Mouse (Mus musculus) CH12.LX (cell line): ENCODE measurements around the gene Bmp10. TPM values are rescaled to one million over a fixed set of nuclear protein-coding genes. Genes with fewer than 3 reads are reported as not detected.

Experiments
- DNase-seq: peaks from one replicate; pipeline ENCODE4 v3.0.0-alpha.2; 2013; ENCODE audit errors: extremely low read depth
- H3K27ac ChIP-seq: 2 replicates; pipeline ENCODE4 v1.5.1; 2012; ENCODE audit warnings: low read depth, mild to moderate bottlenecking, control low read depth, moderate library complexity; ENCODE audit not compliant: insufficient read depth
- H3K27me3 ChIP-seq: replicated peaks from 2 replicates; pipeline ENCODE3; 2012; ENCODE audit warnings: inconsistent platforms
- H3K36me3 ChIP-seq, 2 experiments: replicated peaks in 1 of 2; 2 replicates each; pipeline versions ENCODE3 to v1.6.1; 2012; ENCODE audit warnings: inconsistent platforms in 1 of 2, low read length in 1 of 2, mild to moderate bottlenecking in 1 of 2, mixed read lengths in 1 of 2, moderate library complexity in 1 of 2; ENCODE audit not compliant: control insufficient read depth in 1 of 2, insufficient read depth in 1 of 2
- H3K4me1 ChIP-seq, 2 experiments: 2 replicates each; pipeline ENCODE4 v1.6.1; 2012; ENCODE audit warnings: inconsistent platforms in 1 of 2, moderate library complexity in 1 of 2; ENCODE audit not compliant: insufficient read depth in 2 of 2, control insufficient read depth in 1 of 2
- H3K4me2 ChIP-seq: 2 replicates; pipeline ENCODE4 v1.6.1; 2012; ENCODE audit warnings: low read depth, mild to moderate bottlenecking, control low read depth; ENCODE audit not compliant: poor library complexity, insufficient read depth, severe bottlenecking
- H3K4me3 ChIP-seq, 3 experiments: fragments of 150-350 bp in 1 of 3; sonication (generic) in 1 of 3; replicated peaks in 1 of 3; 2 replicates each; pipeline versions ENCODE3 to v1.5.1; 2011 to 2012; ENCODE audit warnings: low read depth in 2 of 3, low read length in 2 of 3, mild to moderate bottlenecking in 2 of 3, moderate library complexity in 2 of 3, control low read depth in 1 of 3, improper control_type of control experiment in 1 of 3, inconsistent platforms in 1 of 3, mixed read lengths in 1 of 3; ENCODE audit not compliant: poor library complexity in 1 of 3
- H3K79me2 ChIP-seq: replicated peaks from 2 replicates; pipeline ENCODE4 v1.6.1; 2012; ENCODE audit warnings: mild to moderate bottlenecking, moderate library complexity; ENCODE audit not compliant: control insufficient read depth, poor library complexity, insufficient read depth, severe bottlenecking; ENCODE audit errors: extremely low read depth
- H3K9ac ChIP-seq: 2 replicates; pipeline ENCODE4 v1.6.1; 2012; ENCODE audit warnings: low read depth, mild to moderate bottlenecking, control low read depth, moderate library complexity; ENCODE audit not compliant: insufficient read depth
- H3K9me3 ChIP-seq: replicated peaks from 2 replicates; pipeline ENCODE3; 2012; ENCODE audit warnings: low read length, inconsistent platforms, mixed read lengths
- BHLHE40 ChIP-seq: IDR thresholded peaks from 2 replicates; pipeline ENCODE4 v1.6.1; 2011; ENCODE audit warnings: mild to moderate bottlenecking, low read depth, low read length, improper control_type of control experiment
- CHD1 ChIP-seq: IDR thresholded peaks from 2 replicates; pipeline ENCODE4 v1.6.1; 2012; ENCODE audit warnings: low read depth, low read length, improper control_type of control experiment, inconsistent platforms
- CHD2 ChIP-seq: IDR thresholded peaks from 2 replicates; pipeline ENCODE4 v1.6.1; 2011; ENCODE audit warnings: low read length, improper control_type of control experiment
- CTCF ChIP-seq, 2 experiments: IDR thresholded peaks in 1 of 2; conservative IDR thresholded peaks in 1 of 2; 2 replicates each; pipeline ENCODE4 v1.5.1; 2011 to 2012; ENCODE audit warnings: low read depth in 2 of 2, low read length in 2 of 2, improper control_type of control experiment in 1 of 2, inconsistent platforms in 1 of 2, mild to moderate bottlenecking in 1 of 2, moderate library complexity in 1 of 2
- ELF1 ChIP-seq: IDR thresholded peaks from 2 replicates; pipeline ENCODE4 v1.6.1; 2014; ENCODE audit warnings: low read depth, mild to moderate bottlenecking, inconsistent platforms, low read length, improper control_type of control experiment
- EP300 ChIP-seq: IDR thresholded peaks from 2 replicates; pipeline ENCODE4 v1.6.1; 2011; ENCODE audit warnings: low read length, improper control_type of control experiment
- HCFC1 ChIP-seq: IDR thresholded peaks from 2 replicates; pipeline ENCODE4 v1.6.1; 2012; ENCODE audit warnings: low read depth, mild to moderate bottlenecking, inconsistent platforms, low read length, improper control_type of control experiment
- IRF4 ChIP-seq: IDR thresholded peaks from 2 replicates; pipeline ENCODE4 v1.6.1; 2014; ENCODE audit warnings: low read depth, mild to moderate bottlenecking, inconsistent platforms, low read length, improper control_type of control experiment
- JUN ChIP-seq: IDR thresholded peaks from 2 replicates; pipeline ENCODE4 v1.6.1; 2011; ENCODE audit warnings: low read depth, mild to moderate bottlenecking, low read length, improper control_type of control experiment, moderate library complexity; ENCODE audit not compliant: insufficient read depth
- JUND ChIP-seq: conservative IDR thresholded peaks from 2 replicates; pipeline ENCODE4 v1.6.1; 2011; ENCODE audit warnings: low read depth, low read length, improper control_type of control experiment
- MAFK ChIP-seq: IDR thresholded peaks from 2 replicates; pipeline ENCODE4 v1.6.1; 2011; ENCODE audit warnings: low read length, improper control_type of control experiment; ENCODE audit not compliant: insufficient replicate concordance
- MAX ChIP-seq: IDR thresholded peaks from 2 replicates; pipeline ENCODE4 v1.6.1; 2011; ENCODE audit warnings: low read length, improper control_type of control experiment
- MAZ ChIP-seq: IDR thresholded peaks from 2 replicates; pipeline ENCODE4 v1.6.1; 2012; ENCODE audit warnings: low read depth, mild to moderate bottlenecking, inconsistent platforms, low read length, improper control_type of control experiment, moderate library complexity
- MEF2A ChIP-seq: IDR thresholded peaks from 2 replicates; pipeline ENCODE4 v1.6.1; 2014; ENCODE audit warnings: low read depth, mild to moderate bottlenecking, inconsistent platforms, low read length, improper control_type of control experiment, borderline replicate concordance
- MXI1 ChIP-seq: IDR thresholded peaks from 2 replicates; pipeline ENCODE4 v1.6.1; 2011; ENCODE audit warnings: mild to moderate bottlenecking, low read depth, low read length, improper control_type of control experiment
- MYC ChIP-seq: IDR thresholded peaks from 2 replicates; pipeline ENCODE4 v1.6.1; 2011; ENCODE audit warnings: low read depth, mild to moderate bottlenecking, improper control_type of control experiment, low read length
- NELFE ChIP-seq: IDR thresholded peaks from 2 replicates; pipeline ENCODE4 v1.6.1; 2011; ENCODE audit warnings: low read depth, low read length, improper control_type of control experiment
- NRF1 ChIP-seq: IDR thresholded peaks from 2 replicates; pipeline ENCODE4 v1.6.1; 2014; ENCODE audit warnings: low read depth, mild to moderate bottlenecking, inconsistent platforms, low read length, improper control_type of control experiment, moderate library complexity
- PAX5 ChIP-seq: IDR thresholded peaks from 2 replicates; pipeline ENCODE4 v1.6.1; 2012; ENCODE audit warnings: low read length, inconsistent platforms, mixed read lengths
- POLR2A ChIP-seq: IDR thresholded peaks from 2 replicates; pipeline ENCODE4 v1.6.1; 2011; ENCODE audit warnings: low read depth, mild to moderate bottlenecking, improper control_type of control experiment, low read length
- POLR2AphosphoS2 ChIP-seq: IDR thresholded peaks from 2 replicates; pipeline ENCODE4 v1.6.1; 2011; ENCODE audit warnings: low read depth, low read length, improper control_type of control experiment
- RCOR1 ChIP-seq: conservative IDR thresholded peaks from 2 replicates; pipeline ENCODE4 v1.6.1; 2012; ENCODE audit warnings: low read depth, mild to moderate bottlenecking, inconsistent platforms, low read length, improper control_type of control experiment
- SIN3A ChIP-seq: IDR thresholded peaks from 2 replicates; pipeline ENCODE4 v1.6.1; 2012; ENCODE audit warnings: low read length, improper control_type of control experiment, inconsistent platforms
- SMC3 ChIP-seq: IDR thresholded peaks from 2 replicates; pipeline ENCODE4 v1.6.1; 2011; ENCODE audit warnings: low read depth, low read length, improper control_type of control experiment
- USF1 ChIP-seq: IDR thresholded peaks from 2 replicates; pipeline ENCODE4 v1.6.1; 2014; ENCODE audit warnings: low read depth, mild to moderate bottlenecking, inconsistent platforms, low read length, improper control_type of control experiment
- ZC3H11A ChIP-seq: IDR thresholded peaks from 2 replicates; pipeline ENCODE4 v1.6.1; 2012; ENCODE audit warnings: low read depth, mild to moderate bottlenecking, inconsistent platforms, low read length, improper control_type of control experiment
- ZKSCAN1 ChIP-seq: IDR thresholded peaks from 2 replicates; pipeline ENCODE4 v1.6.1; 2012; ENCODE audit warnings: low read depth, inconsistent platforms, low read length, improper control_type of control experiment, borderline replicate concordance
- ZMIZ1 ChIP-seq: IDR thresholded peaks from 2 replicates; pipeline ENCODE4 v1.6.1; 2012; ENCODE audit warnings: low read depth, mild to moderate bottlenecking, inconsistent platforms, low read length, improper control_type of control experiment
- dilution Hi-C: fragments of 300-500 bp; cut with MboI; formaldehyde crosslinking; loops from 2 replicates; pipeline ENCODE4 v1.14.3; 2020; ENCODE audit warnings: low sequenced_read_pairs; ENCODE audit not compliant: extremely low pct_unique_long_range_greater_than_20kb, extremely low pct_ligation_motif_present
- in situ Hi-C: fragments of 300-500 bp; cut with MboI; formaldehyde crosslinking; loops from 3 replicates; pipeline ENCODE4 v1.14.3; 2019; ENCODE audit warnings: low sequenced_read_pairs, low pct_ligation_motif_present, low pct_unique_long_range_greater_than_20kb, mixed read lengths
- polyA plus RNA-seq: library from polyadenylated mRNA; unstranded; fragments of >175 nt; gene quantifications from 2 replicates; pipeline ENCODE4 v1.2.1, GENCODE M21; 2012; ENCODE audit warnings: low read depth; ENCODE audit not compliant: insufficient read length
- total RNA-seq, 2 experiments: library from RNA; depleted of rRNA; stranded (reverse); fragments of 300-350 nt in 1 of 2; fragments of >200 nt in 1 of 2; gene quantifications; 2 replicates each; pipeline ENCODE4 v1.2.3; 2012 to 2014

The Bmp10 gene
- total and polyA plus RNA-seq, 3 experiments = not detected

DNA sequence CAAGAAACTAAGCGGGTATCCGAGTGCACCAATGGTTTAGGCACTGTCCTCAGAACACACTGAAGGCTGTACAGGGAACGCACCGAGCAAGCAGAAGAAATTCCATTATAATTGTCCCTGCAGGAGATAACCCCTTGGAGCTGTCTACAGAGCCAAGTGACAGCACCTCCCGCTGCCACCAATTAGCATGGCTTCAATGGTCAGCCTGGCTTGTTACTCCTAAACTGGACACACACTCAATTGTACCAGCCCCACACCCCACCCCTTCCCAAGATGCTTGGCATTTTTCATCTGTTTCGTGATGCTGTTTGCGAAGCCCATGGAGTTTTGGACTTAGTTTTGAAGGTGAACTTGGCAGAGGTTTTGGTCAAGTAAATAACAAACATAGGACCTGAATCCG is 1.2 kb upstream of the Bmp10 start:
- in situ Hi-C loops (no loop called here), dilution Hi-C loops (no loop called here)
- no peaks in the 10 kb centered on the region for H3K9me3 ChIP-seq
- no peak overlapping the region for H3K4me3 ChIP-seq
- H3K27me3 ChIP-seq = no peaks in the 10 kb centered on the region
- no peak for TF ChIP-seq RCOR1
- TF ChIP-seq CHD1 = no peak
- no peak for TF ChIP-seq ZKSCAN1
- no peak for TF ChIP-seq MAZ
- TF ChIP-seq ZMIZ1 = no peak
- TF ChIP-seq ZC3H11A = no peak
- no peak for TF ChIP-seq JUND
- no peak for TF ChIP-seq EP300
- TF ChIP-seq PAX5 = no peak
- TF ChIP-seq SMC3 = no peak
- no peak for TF ChIP-seq HCFC1
- no peak for TF ChIP-seq POLR2A
- no peak for TF ChIP-seq MEF2A
- no peak for TF ChIP-seq NRF1
- TF ChIP-seq IRF4 = no peak
- H3K27ac ChIP-seq = no peak overlapping the region
- no peak overlapping the region for H3K4me2 ChIP-seq
- 0 out of 4 replicates have a peak, but pooled peaks cover 0 to 2% of the 10 kb centered on the region in 2 experiments for H3K4me1 ChIP-seq
- H3K36me3 ChIP-seq = no peaks in the 10 kb centered on the region
- H3K79me2 ChIP-seq = no peaks in the 10 kb centered on the region
- H3K9ac ChIP-seq = no peak overlapping the region
- DNase-seq = no peak

DNA sequence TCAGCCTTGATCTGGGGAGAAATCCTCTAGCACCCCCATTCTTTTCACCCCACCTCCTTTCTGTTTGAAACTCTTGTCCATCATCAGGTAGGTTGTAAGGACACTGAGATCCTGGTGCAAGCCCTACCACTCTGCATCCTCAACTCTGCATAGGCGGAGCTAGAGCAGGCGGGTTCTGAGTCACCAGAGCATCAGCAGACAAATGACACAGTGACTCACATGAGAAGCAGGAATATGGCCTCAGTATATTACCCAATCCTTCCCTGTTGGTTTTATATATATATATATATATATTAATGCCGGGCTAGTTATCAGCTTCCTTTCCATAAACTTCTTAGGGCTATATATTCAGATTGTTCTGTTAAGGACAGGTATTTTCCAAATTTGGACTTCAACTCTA is 7.0 kb downstream of the Bmp10 start:
- H3K27me3 ChIP-seq = no peaks in the 10 kb centered on the region
- H3K9me3 ChIP-seq = peaks cover 7% of the 10 kb centered on the region
- H3K79me2 ChIP-seq = no peaks in the 10 kb centered on the region
- no peak overlapping the region for H3K27ac ChIP-seq
- in situ Hi-C loops = no loop called here
- H3K9ac ChIP-seq = no peak overlapping the region
- DNase-seq = no peak
- no peak overlapping the region for H3K4me2 ChIP-seq
- TF ChIP-seq MYC (no peak), NELFE (no peak), USF1 (no peak), BHLHE40 (no peak), POLR2AphosphoS2 (no peak), ZKSCAN1 (no peak), ZC3H11A (no peak), SIN3A (no peak), ELF1 (no peak), CHD2 (no peak), JUND (no peak), POLR2A (no peak), MXI1 (no peak), MAX (no peak), MAFK (no peak), CTCF (conservative IDR thresholded peaks at IDR 0.05 in 1 of 2, IDR thresholded peaks at IDR 0.05 in 1 of 2; ENCODE audit: low read depth in 2 of 2, low read length in 2 of 2) (no peak), ZMIZ1 (no peak), JUN (no peak)
- H3K4me1 ChIP-seq = no peaks in the 10 kb centered on the region
- no peaks in the 10 kb centered on the region for H3K36me3 ChIP-seq
- dilution Hi-C loops = no loop called here
- H3K4me3 ChIP-seq = no peak overlapping the region
